Mouse (Mus musculus) fat pad, adult 2 months (tissue): ENCODE data around the gene Zbtb46.
A peak's percentile ranks its signal among the peaks of the same experiment; 100 is the strongest.
"Not testable (repeated sequence)": the region's sequence is repeated elsewhere in the genome, so short reads cannot be mapped to it uniquely, and the experiment has no call there.

Source experiments
- DNase-seq: peaks from one replicate; pipeline ENCODE4 v3.0.0-alpha.2; 2011; ENCODE audit warnings: low read depth, low spot score; ENCODE audit errors: extremely low read depth

The Zbtb46 gene

DNA sequence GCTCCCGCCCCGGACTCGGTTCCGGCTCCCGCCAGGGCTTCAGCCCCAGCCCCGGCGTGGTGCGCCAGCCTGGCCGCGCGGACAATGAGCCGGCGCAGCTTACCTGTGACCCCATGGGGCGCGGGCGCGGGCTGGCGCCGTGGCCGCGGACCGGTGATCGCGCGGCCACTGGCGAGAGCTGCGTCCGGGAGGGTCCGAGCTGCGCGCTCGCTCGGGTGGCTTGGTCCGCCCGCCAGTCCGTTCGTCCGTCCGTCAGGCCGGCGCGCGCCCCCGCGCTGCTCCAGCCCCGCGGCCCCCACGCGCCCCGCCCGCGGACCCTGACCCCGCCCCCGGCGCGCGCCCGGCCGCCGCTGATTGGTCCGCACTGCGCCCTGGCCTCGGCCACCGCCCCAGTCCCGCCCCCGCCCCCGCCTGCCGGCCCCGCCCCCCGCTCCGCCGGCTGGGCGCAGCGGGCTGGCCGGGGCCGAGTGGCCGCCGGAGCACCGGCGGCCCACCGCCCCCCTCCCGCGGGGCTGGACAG is at the start of gene Zbtb46:
Gene Zbtb46 (minus strand): TSS at position 274 of the 520 bp plus-strand sequence.
- no peak for DNase-seq

- no peak for DNase-seq
Measured at GRCm38 (mm10) chr2:181498644-181499043, 39.4 kb upstream of the Zbtb46 start.

DNA sequence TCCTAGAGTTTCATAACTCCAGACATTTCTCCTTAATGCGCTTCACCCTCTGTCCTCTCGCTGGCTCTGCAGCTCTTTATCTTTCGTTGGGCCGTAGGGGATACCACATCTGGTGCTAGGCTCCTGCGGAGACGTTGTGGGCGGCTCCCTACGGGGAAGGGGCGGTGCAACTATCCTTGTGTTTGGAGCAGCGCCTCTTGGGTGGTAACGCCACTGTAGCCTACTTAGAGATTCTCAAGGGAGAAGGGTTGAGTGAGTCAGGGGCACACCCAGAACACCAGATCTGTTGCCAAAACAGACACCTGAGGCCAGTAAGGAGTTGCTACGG is 38.3 kb upstream of the Zbtb46 start:
- no peak for DNase-seq

DNA sequence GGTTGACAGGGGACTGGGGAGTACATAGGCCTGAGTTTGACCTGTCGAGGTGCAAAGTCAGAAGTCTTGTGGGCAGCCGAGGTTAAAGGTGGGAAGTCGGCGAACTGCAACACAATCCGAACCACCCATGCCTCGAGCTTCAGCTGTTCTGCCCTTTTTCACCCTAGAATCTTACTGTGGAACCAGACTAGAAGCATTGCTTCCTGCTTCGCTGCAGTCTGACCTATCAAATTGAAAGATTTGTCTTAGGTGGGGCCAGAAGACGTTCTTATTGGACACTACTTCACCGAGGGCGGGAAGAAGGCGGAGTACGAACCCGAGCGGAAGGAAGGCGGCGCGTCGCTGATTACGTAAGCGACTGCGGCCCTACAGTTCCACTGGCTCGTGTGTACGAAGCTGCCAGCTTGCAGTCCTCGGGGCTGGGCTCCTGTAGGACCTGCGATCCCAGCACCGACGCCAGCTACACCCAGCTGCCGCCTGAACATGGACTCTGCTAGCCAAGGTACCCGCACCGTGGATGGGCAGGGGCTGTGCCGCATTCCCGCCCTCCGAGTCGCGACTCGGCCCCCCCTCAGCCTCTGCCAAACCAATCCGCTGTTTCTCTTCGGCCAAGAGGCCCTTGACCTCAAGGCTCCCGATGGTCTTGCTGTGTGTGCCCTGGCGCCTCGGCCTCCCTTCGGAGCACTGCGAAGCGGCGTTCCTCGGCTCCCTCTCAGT is 37.8 kb upstream of the Zbtb46 start, which contains the start of gene Tpd52l2:
Gene Tpd52l2 (plus strand): TSS at position 312 of the 717 bp plus-strand sequence.
- DNase-seq, result peak; percentile 86

- no peak for DNase-seq
Measured at GRCm38 (mm10) chr2:181496281-181496680, 37.1 kb upstream of the Zbtb46 start.

DNA sequence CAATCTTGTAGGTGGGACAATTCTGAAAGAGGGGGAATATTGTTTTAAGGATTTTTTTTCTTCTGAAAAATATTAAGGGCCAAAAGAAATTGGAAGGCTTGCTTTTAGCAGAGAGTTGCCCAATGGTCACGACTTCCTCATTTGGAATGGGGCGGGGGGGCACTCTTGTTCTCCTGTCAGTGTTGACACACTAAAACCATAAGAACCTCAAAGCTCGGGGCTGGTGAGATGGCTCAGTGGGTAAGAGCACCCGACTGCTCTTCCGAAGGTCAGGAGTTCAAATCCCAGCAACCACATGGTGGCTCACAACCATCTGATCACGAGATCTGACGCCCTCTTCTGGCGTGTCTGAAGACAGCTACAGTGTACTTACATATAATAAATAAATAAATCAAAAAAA is 36.6 kb upstream of the Zbtb46 start:
- DNase-seq, result not testable (repeated sequence)

DNA sequence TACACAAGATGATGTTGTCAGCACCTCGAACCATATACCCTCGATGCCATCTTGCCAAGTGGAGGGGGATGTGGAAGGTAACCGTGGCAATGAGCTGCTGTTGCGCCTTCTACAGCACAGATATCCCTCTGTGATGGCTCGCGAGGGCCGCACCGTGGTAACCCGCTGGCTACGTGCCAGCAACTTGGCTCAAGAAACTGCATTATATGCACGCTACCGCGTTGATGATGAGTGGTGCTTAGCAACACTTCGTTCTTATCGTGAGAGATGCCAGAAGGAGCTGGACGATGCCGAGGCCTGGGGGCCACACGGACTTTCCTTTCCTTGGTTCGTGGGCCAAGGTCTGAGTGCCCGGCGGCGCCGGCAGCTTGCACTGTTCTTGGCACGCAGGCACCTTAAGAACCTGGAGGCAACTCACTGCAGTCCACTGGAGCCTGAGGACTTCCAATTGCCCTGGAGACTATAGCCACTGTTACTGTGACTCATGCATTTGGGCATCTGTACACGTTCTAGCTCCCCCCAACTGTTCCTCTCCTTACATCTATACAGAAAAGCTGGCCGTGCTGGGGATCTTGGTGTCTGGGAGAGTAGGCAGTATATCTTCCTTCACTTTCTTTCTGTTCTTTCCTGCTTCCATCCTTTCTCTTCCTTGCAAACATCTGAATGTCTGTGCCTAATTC is 35.2 kb upstream of the Zbtb46 start:
- DNase-seq, result no peak

GRCm38 (mm10) chr2:181493156-181493927 is 34.1 kb upstream of the Zbtb46 start, which contains the start of gene Abhd16b:
Gene Abhd16b (plus strand): TSS chr2:181493206.
- DNase-seq, result no peak

DNA sequence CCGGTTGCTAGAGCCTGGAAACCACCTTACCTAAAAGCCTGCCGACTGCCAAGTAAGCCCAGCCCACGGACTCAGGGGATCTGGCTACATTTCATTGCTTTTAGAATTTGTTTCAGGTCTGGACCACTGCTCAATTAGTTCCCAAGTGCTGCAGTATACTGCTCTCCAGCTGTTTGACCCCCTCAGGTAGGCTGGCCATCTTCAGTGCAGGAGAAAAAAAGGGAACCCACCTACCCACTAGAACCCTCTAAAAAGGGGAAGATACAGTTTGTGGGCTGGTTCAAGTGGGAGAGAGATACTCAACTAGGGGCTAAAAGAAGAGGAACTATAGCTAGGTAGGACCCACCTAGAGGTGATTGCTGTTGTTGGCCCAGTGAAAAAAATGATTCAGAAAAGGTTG is 33.0 kb upstream of the Zbtb46 start:
- no peak for DNase-seq

DNA sequence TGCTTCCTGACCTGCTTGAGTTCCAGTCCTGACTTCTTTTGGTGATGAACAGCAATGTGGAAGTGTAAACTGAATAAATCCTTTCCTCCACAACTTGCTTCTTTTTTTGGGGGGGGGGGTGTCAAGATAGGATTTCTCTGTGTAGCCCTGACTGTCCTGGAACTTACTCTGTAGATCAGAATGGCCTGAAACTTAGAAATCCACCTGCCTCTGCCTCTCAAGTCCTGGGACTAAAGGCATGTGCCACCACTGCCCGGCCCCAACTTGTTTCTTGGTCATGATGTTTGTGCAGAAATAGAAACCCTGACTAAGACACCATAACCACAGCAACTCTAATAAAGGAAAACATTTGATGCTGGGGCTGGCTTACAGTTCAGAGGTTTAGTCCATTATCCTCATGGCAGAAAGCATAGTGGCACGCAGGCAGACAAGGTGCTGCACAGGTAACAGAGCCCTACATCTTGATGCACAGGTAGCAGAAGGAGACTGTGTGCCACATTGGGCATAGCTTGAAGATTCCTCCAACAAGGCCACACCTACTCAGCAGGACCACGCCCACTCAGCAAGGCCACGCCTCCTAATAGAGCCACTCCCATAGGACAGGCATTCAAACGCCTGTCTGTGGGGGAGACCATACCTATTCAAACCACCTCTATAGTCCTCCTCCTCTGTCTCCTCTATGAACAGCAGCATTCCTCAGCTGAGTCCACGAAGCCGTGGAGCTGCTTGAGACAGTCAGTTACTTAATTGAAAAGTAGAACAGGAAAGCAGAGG is 32.4 kb upstream of the Zbtb46 start:
- DNase-seq, result no peak

GRCm38 (mm10) chr2:181487338-181488277 is 28.4 kb upstream of the Zbtb46 start:
- DNase-seq, result no peak

DNA sequence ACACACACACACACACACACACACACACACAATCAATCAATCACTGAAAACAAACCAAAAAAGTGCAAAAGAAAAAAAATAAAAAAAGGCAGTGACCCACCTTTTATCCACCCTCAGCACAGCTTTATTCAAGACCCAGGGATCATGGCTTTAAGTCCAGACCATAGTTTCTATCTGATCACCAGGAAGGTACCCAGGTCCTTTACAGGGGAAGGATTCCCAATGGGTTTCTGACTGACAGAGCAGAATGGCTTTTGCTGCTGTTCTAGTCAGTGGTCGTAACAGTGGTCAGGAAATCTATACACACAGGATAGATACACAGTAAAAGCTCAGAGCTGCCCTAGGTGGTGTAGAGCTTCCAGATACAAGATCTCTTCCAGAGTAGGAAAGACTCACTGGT is 26.5 kb upstream of the Zbtb46 start:
- no peak for DNase-seq

DNA sequence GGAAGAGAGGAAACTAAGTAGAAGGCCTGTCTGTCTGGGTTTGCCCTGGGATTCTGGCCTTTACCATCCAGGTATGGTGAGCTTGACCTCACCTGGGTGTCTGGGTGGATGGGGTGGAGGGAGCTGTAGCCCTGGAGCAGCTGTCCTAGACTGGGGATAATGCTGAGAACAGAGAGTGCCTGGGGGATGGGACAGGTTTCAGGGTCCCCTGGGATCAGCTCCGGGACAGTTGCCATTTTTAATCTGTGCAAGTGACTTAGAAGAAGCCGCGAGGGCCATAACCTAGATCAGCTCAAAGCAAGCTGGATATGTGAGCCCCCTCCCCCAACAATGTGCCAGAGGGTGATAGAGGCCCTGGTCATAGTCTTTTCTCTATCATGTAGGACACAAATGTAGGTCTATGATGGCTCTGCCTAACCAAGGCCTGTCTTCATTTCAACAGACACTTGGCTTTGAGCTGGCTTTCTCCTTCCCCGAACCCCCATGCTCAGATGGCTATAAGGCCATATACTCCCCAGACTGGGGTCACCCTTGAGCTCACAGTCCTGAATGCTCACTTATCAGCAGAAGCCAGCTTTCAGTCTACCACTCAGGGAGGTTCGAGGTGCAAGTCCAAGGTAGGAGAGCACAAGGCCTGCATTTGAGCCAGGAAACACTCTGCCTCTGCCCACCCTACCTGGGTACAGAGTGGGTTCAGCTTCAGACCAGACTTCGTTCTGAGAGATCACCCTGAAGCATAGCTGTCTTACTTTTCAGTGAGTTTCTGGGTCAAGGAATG is 25.4 kb upstream of the Zbtb46 start:
- DNase-seq, result no peak

DNA sequence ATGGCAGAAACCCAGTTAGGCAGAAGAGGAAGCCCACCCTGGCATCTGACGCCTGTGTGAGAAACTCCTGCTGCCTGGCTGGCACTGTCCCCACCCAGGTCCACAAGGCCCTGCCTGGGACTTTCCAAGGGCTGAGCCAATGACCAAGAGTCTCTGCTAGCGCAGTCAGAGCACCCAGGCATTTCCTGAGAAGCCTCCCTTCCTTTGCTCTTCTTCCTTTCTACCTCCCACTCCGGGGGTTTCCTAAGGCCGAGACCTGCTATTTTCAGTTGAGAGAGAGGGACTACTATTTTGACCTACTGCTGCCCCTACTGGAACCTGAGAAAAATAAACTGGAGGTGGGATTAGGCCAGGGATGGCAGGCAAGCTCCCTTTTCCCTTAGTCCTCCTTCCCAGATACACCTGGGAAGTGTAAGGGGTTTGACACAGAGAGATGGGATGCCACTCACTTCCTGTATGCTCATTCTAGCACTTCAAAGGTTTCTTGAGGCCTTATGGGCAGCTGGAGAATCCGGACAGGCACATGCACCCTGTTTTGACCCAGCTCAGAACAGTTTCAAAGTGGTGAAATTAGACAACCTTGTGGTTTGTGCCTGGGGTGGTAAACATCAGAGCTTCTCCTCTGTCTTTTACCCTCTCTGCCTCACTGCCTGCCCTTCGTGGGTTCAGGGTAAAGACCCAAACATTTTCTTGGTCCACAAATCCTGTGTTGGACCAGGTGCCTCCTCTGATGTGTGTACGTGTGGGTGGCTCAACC is 24.5 kb upstream of the Zbtb46 start:
- no peak for DNase-seq

- no peak for DNase-seq
Measured at GRCm38 (mm10) chr2:181483120-181483519, 23.9 kb upstream of the Zbtb46 start.

GRCm38 (mm10) chr2:181472256-181472827 is 13.1 kb upstream of the Zbtb46 start:
- DNase-seq, result no peak

DNA sequence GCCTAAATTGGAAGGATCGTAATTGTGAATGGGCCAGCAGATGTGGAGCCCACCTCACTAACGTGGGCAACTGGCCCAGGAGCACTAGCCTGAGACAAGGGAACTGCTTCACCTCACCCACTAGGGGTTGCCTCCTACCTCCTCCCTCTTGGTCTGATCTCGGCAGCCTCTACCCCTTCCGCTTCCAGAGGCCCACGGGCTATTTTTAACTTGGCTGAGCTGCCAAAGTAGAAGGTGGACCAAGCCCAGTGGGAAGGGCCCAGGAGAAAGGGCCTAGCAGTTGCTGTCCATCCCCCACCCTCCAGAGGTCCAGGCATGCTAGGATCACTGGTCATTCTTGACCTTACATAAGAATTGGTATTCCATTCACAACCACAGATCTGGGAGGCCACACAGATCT is 12.0 kb upstream of the Zbtb46 start:
- DNase-seq, result no peak

- DNase-seq, result no peak
Measured at GRCm38 (mm10) chr2:181470285-181470684, 11.1 kb upstream of the Zbtb46 start.
